Mouse (Mus musculus): Measurements from ENCODE around the gene Gm16181. TPM values are rescaled to one million over a fixed set of nuclear protein-coding genes. Genes with fewer than 3 reads are reported as not detected.

Gm16181 gene
- total and polyA plus RNA-seq, 2 experiments from 2014 or later = not detected

- WGBS = 83% methylated on average over 19 of the region's 19 CpGs
- ATAC-seq (no peak), DNase-seq (no peak)
- H3K4me2 ChIP-seq (ENCODE audit: low read depth) = no peak overlapping the region
- TF ChIP-seq CTCF (IDR thresholded peaks at IDR 0.05; ENCODE audit: low read depth) = no peak
- no peaks in the 10 kb centered on the region for H3K27me3 ChIP-seq (ENCODE audit: insufficient read depth, low read length)
- peaks cover 96% of the 10 kb centered on the region for H3K36me3 ChIP-seq (ENCODE audit: insufficient read depth)
- no peak overlapping the region for H3K27ac ChIP-seq (ENCODE audit: low read depth, low read length)
- H3K4me1 ChIP-seq (ENCODE audit: insufficient read depth) = no peaks in the 10 kb centered on the region; the same call in 1 of the 2 replicates
- no peak overlapping the region for H3K9ac ChIP-seq
- no peaks in the 10 kb centered on the region for H3K9me3 ChIP-seq (ENCODE audit: low read length)
- no peak overlapping the region for H3K4me3 ChIP-seq (ENCODE audit: low read depth, low read length)
Observed at GRCm38 (mm10) chr17:35249451-35250197, 29.0 kb downstream of the Gm16181 start.

GRCm38 (mm10) chr17:35250348-35251120, 29.9 kb downstream of the Gm16181 start:
- DNase-seq = no peak
- H3K9ac ChIP-seq = no peak overlapping the region
- 93% methylated on average over 3 of the region's 3 CpGs for WGBS
- H3K4me2 ChIP-seq (ENCODE audit: low read depth) = no peak overlapping the region
- H3K4me3 ChIP-seq (ENCODE audit: low read depth, low read length) = no peak overlapping the region
- H3K27ac ChIP-seq (ENCODE audit: low read depth, low read length) = no peak overlapping the region
- H3K9me3 ChIP-seq (ENCODE audit: low read length) = no peaks in the 10 kb centered on the region
- H3K27me3 ChIP-seq (ENCODE audit: insufficient read depth, low read length) = no peaks in the 10 kb centered on the region
- no peaks in the 10 kb centered on the region for H3K4me1 ChIP-seq (ENCODE audit: insufficient read depth)
- no peak for TF ChIP-seq CTCF (IDR thresholded peaks at IDR 0.05; ENCODE audit: low read depth)
- ATAC-seq = no peak
- H3K36me3 ChIP-seq (ENCODE audit: insufficient read depth) = peaks cover 87% of the 10 kb centered on the region

DNA sequence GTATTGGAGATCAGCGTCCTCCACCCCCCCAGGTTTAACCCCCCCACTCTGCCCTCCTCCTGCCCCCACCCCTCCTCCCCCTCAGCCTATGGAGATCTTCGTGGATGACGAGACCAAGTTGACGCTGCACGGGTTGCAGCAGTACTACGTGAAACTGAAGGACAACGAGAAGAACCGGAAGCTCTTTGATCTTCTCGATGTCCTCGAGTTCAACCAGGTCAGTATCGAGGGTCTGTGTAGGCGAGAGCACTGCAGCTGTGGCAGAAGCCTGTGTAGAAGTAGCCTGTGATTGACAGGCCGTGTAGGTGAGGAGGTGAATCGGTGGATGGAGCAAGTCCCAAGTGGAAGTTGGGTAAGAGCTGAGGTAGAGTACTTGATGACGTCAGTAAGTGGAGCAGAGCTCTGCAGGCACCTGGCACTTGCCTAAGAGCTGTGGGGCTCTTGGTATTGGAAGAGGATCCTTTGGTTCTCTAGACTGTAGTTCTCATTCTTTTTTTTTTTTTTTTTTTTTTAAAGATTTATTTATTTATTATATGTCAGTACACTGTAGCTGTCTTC, 30.6 kb downstream of the Gm16181 start:
- no peak for ATAC-seq
- no peak for DNase-seq

DNA sequence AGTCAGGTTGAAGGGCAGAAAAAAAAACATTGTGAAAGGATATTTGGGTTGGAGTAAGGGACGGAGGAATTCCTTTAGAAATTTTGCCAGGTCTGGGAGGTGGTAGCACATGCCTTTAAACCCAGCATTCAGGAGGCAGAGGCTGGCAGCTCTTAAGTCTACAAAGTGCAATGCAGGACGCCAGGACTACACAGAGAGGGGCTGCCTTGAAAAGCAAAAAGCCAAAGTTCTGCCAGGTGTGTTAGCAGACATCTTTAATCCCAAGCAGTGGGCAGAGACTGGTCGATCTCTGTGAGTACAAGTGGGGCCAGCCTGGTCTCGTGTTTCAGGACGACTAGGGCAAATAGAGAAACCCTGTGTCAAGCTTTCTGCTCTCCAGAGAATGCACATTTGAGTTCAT, 31.3 kb downstream of the Gm16181 start:
- DNase-seq (no peak), ATAC-seq (no peak)
- no peak overlapping the region for H3K9ac ChIP-seq
- no peak overlapping the region for H3K4me2 ChIP-seq (ENCODE audit: low read depth)
- TF ChIP-seq CTCF (IDR thresholded peaks at IDR 0.05; ENCODE audit: low read depth) = no peak
- no peaks in the 10 kb centered on the region for H3K4me1 ChIP-seq (ENCODE audit: insufficient read depth)
- H3K9me3 ChIP-seq (ENCODE audit: low read length) = no peaks in the 10 kb centered on the region
- H3K4me3 ChIP-seq (ENCODE audit: low read depth, low read length) = no peak overlapping the region
- WGBS = 79% methylated on average over 5 of the region's 5 CpGs
- peaks cover 73% of the 10 kb centered on the region for H3K36me3 ChIP-seq (ENCODE audit: insufficient read depth)
- H3K27me3 ChIP-seq (ENCODE audit: insufficient read depth, low read length) = no peaks in the 10 kb centered on the region
- no peak overlapping the region for H3K27ac ChIP-seq (ENCODE audit: low read depth, low read length)

More for the DNA sequence above, 30.6 kb downstream of the Gm16181 start:
- no peaks in the 10 kb centered on the region for H3K27me3 ChIP-seq (ENCODE audit: insufficient read depth, low read length)
- H3K27ac ChIP-seq (ENCODE audit: low read depth, low read length) = no peak overlapping the region
- no peak overlapping the region for H3K9ac ChIP-seq
- H3K9me3 ChIP-seq (ENCODE audit: low read length) = no peaks in the 10 kb centered on the region
- no peak overlapping the region for H3K4me2 ChIP-seq (ENCODE audit: low read depth)
- H3K4me3 ChIP-seq (ENCODE audit: low read depth, low read length) = no peak overlapping the region
- WGBS = 84% methylated on average over 15 of the region's 15 CpGs
- H3K4me1 ChIP-seq (ENCODE audit: insufficient read depth) = no peaks in the 10 kb centered on the region
- TF ChIP-seq CTCF (IDR thresholded peaks at IDR 0.05; ENCODE audit: low read depth) = no peak
- H3K36me3 ChIP-seq (ENCODE audit: insufficient read depth) = peaks cover 80% of the 10 kb centered on the region

GRCm38 (mm10) chr17:35252619-35253292, 32.1 kb downstream of the Gm16181 start:
- no peak overlapping the region for H3K27ac ChIP-seq (ENCODE audit: low read depth, low read length)
- no peak overlapping the region for H3K4me2 ChIP-seq (ENCODE audit: low read depth)
- no peak overlapping the region for H3K4me3 ChIP-seq (ENCODE audit: low read depth, low read length)
- no peaks in the 10 kb centered on the region for H3K27me3 ChIP-seq (ENCODE audit: insufficient read depth, low read length)
- H3K9ac ChIP-seq = no peak overlapping the region
- H3K9me3 ChIP-seq (ENCODE audit: low read length) = no peaks in the 10 kb centered on the region
- no peak for ATAC-seq
- no peak for DNase-seq
- 78% methylated on average over 18 of the region's 18 CpGs for WGBS
- H3K4me1 ChIP-seq (ENCODE audit: insufficient read depth) = no peaks in the 10 kb centered on the region
- peaks cover 65% of the 10 kb centered on the region for H3K36me3 ChIP-seq (ENCODE audit: insufficient read depth)
- TF ChIP-seq CTCF (IDR thresholded peaks at IDR 0.05; ENCODE audit: low read depth) = no peak

- TF ChIP-seq CTCF (IDR thresholded peaks at IDR 0.05; ENCODE audit: low read depth) = no peak
- no peak for ATAC-seq
- Histone ChIP-seq H3K9me3 (ENCODE audit: low read length) (no peaks in the 10 kb centered on the region), H3K4me2 (ENCODE audit: low read depth) (no peak overlapping the region), H3K27ac (ENCODE audit: low read depth, low read length) (no peak overlapping the region), H3K27me3 (ENCODE audit: insufficient read depth, low read length) (no peaks in the 10 kb centered on the region), H3K9ac (no peak overlapping the region), H3K4me3 (ENCODE audit: low read depth, low read length) (no peak overlapping the region), H3K36me3 (ENCODE audit: insufficient read depth) (peaks cover 58% of the 10 kb centered on the region), H3K4me1 (ENCODE audit: insufficient read depth) (no peaks in the 10 kb centered on the region)
- no peak for DNase-seq
- WGBS = 84% methylated on average over 32 of the region's 32 CpGs
Observed at GRCm38 (mm10) chr17:35253293-35254093, 32.9 kb downstream of the Gm16181 start.

All from forebrain, postnatal 0 days (tissue).